Mouse (Mus musculus) megakaryocyte, embryonic 14.5 days (primary cell): ENCODE data around the gene Cpt1c. TPM values are rescaled to one million over a fixed set of nuclear protein-coding genes. Genes with fewer than 3 reads are reported as not detected.

ENCODE experiments used
- H3K27me3 ChIP-seq: replicated peaks from 2 replicates; pipeline ENCODE3; 2012; ENCODE audit warnings: inconsistent platforms
- H3K36me3 ChIP-seq: replicated peaks from 2 replicates; pipeline ENCODE3; 2012; ENCODE audit warnings: low read length, inconsistent platforms, mixed read lengths
- H3K4me1 ChIP-seq: 2 replicates; pipeline ENCODE4 v1.6.1; 2012; ENCODE audit warnings: inconsistent platforms
- H3K4me3 ChIP-seq: replicated peaks from 2 replicates; pipeline ENCODE3; 2012; ENCODE audit warnings: moderate library complexity, mild to moderate bottlenecking, inconsistent platforms
- H3K9me3 ChIP-seq: 2 replicates; pipeline ENCODE4 v1.6.1; 2012; ENCODE audit warnings: inconsistent platforms
- FLI1 ChIP-seq: IDR thresholded peaks from 2 replicates; pipeline ENCODE4 v1.6.1; 2012; ENCODE audit warnings: low read length, inconsistent platforms, mixed read lengths
- GATA1 ChIP-seq: IDR thresholded peaks from 3 replicates; pipeline ENCODE4 v1.6.1; 2012; ENCODE audit warnings: mixed read lengths, low read length, inconsistent platforms, borderline replicate concordance
- polyA plus RNA-seq: library from polyadenylated mRNA; stranded (reverse); fragments of >175 nt; gene quantifications from 2 replicates; pipeline ENCODE4 v1.2.3, GENCODE M21; 2012; ENCODE audit warnings: low replicate concordance; ENCODE audit not compliant: insufficient read depth

Gene Cpt1c
- polyA plus RNA-seq, 1 experiment = 0.82 TPM

DNA sequence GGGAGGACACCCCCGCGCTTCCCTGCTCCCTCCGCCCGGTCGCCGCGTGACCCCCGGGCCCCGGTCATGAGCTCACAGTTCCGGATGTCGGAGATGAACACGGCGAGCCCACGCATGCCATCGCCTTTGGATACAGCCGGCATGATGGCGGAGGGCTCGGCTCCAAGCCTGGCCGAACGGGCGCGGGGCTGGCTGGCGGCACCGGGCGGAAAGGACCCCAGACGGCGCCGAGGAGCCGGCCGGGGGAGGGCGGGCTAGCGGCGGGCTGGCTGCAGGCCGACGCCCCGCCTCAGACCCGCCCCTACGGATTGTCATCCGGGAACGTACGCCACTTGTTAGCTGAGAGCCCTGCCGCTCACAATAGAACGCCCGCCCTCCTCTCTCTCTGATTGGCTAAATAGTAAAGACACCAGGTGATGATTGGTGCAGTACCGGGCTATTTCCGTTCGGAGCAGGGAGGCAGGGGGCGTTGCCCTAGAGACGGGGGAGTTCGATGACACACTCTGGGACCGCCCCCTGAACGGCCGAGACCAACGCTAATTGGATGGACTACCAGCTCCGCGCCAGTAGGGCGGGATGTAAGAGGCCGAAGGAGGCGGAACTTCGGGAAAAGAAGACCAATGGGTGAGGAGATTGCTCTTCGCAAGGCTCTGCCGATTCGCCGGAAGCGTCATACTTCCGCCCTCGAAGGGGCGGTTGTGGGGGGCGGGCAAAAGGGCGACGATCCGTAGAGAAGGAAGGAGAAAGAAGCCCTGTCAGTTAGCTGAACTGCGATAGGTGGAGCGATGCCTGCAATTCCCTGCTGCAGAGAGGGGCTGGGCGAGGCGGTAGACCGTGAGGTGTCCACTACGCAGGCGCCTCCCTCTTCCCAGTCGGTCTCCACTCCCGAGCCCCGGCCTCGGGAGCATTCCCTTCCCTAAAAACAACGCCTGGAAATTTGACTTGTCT is 45.2 kb downstream of the Cpt1c start, which contains the start of gene Ap2a1:
TSS of gene Ap2a1 (minus strand) at position 293 of the 948 bp plus-strand sequence.
- H3K4me3 ChIP-seq = peak within 1 kb of the TSS; percentile 99
- H3K27me3 ChIP-seq = no peaks in the 10 kb centered on the region
- peaks cover 26% of the 10 kb centered on the region for H3K36me3 ChIP-seq
- peaks cover 42% of the 10 kb centered on the region for H3K4me1 ChIP-seq
- peak; percentile 50 for TF ChIP-seq FLI1
- no peak for TF ChIP-seq GATA1
- H3K9me3 ChIP-seq = 0 out of 2 replicates have a peak, but pooled peaks cover 4% of the 10 kb centered on the region

- H3K27me3 ChIP-seq = no peaks in the 10 kb centered on the region
- peaks cover 42% of the 10 kb centered on the region for H3K4me1 ChIP-seq
- peaks cover 34% of the 10 kb centered on the region for H3K36me3 ChIP-seq
- no peak for TF ChIP-seq FLI1
- no peak for TF ChIP-seq GATA1
- peak overlapping the region; percentile 99 for H3K4me3 ChIP-seq
- no peaks in the 10 kb centered on the region for H3K9me3 ChIP-seq
Observed at GRCm38 (mm10) chr7:44928570-44928969, 46.1 kb downstream of the Cpt1c start.

DNA sequence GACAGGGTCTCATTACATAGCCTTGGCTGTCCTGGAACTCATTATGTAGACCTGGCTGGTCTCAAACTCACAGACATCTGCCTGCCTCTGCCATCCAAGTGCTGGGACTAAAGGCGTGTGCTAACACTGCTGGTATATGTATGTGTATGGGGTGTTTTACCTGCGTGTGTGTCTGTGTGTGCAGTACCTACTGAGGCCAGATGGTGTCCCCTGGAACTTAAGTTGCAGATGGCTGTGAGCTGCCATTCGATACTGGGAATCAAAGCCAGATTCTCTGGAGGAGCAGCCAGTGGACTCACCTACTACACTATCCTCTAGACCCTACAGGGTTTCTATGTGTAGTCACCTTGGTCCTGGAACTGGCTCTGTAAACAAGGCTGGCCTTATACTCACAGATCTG is 49.2 kb downstream of the Cpt1c start:
- Histone ChIP-seq H3K36me3 (peaks cover 62% of the 10 kb centered on the region), H3K4me3 (no peak overlapping the region), H3K27me3 (no peaks in the 10 kb centered on the region), H3K9me3 (no peaks in the 10 kb centered on the region), H3K4me1 (peaks cover 49% of the 10 kb centered on the region)
- TF ChIP-seq GATA1 (no peak), FLI1 (no peak)

DNA sequence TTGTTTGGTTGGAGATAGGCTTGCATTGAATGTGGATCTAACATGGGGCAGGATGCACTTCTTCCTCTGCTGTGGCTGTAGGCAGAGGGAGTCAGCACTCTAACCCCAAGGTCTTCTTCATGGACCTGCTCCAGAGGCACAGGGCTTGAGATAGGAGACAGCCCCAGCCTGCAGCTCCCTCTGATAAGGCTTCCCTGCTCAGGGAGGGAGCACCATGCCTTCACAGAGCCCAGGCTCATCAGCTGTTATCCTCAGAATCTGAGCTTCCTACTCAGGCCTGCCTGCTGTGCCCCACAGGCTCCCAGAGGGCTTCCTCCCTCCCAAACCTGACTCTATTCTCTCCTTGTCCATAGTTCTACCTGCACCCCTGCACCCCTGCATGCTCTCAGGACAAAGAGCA is 52.1 kb downstream of the Cpt1c start:
- H3K4me3 ChIP-seq = no peak overlapping the region

GRCm38 (mm10) chr7:44919127-44919526 is 55.5 kb downstream of the Cpt1c start:
- TF ChIP-seq FLI1 = no peak
- no peak for TF ChIP-seq GATA1
- no peaks in the 10 kb centered on the region for H3K9me3 ChIP-seq
- H3K36me3 ChIP-seq = peaks cover 92% of the 10 kb centered on the region
- H3K4me1 ChIP-seq = peaks cover 50% of the 10 kb centered on the region
- no peak overlapping the region for H3K4me3 ChIP-seq
- H3K27me3 ChIP-seq = no peaks in the 10 kb centered on the region

More for the DNA sequence above, 52.1 kb downstream of the Cpt1c start:
- TF ChIP-seq FLI1 (no peak), GATA1 (no peak)
- peaks cover 54% of the 10 kb centered on the region for H3K4me1 ChIP-seq
- H3K27me3 ChIP-seq = no peaks in the 10 kb centered on the region
- H3K36me3 ChIP-seq = peaks cover 88% of the 10 kb centered on the region
- H3K9me3 ChIP-seq = no peaks in the 10 kb centered on the region

- peak overlapping the region; percentile 82 for H3K4me3 ChIP-seq
Observed at GRCm38 (mm10) chr7:44918219-44918618, 56.4 kb downstream of the Cpt1c start.

GRCm38 (mm10) chr7:44916881-44917280 is 57.8 kb downstream of the Cpt1c start:
- Histone ChIP-seq H3K36me3 (peaks cover 95% of the 10 kb centered on the region), H3K4me1 (peaks cover 41% of the 10 kb centered on the region), H3K9me3 (no peaks in the 10 kb centered on the region), H3K27me3 (no peaks in the 10 kb centered on the region), H3K4me3 (no peak overlapping the region)
- TF ChIP-seq FLI1 (no peak), GATA1 (no peak)

More at GRCm38 (mm10) chr7:44918219-44918618, 56.4 kb downstream of the Cpt1c start:
- peaks cover 50% of the 10 kb centered on the region for H3K4me1 ChIP-seq
- H3K36me3 ChIP-seq = peaks cover 94% of the 10 kb centered on the region
- H3K27me3 ChIP-seq = no peaks in the 10 kb centered on the region
- no peaks in the 10 kb centered on the region for H3K9me3 ChIP-seq
- TF ChIP-seq FLI1 (no peak), GATA1 (no peak)

DNA sequence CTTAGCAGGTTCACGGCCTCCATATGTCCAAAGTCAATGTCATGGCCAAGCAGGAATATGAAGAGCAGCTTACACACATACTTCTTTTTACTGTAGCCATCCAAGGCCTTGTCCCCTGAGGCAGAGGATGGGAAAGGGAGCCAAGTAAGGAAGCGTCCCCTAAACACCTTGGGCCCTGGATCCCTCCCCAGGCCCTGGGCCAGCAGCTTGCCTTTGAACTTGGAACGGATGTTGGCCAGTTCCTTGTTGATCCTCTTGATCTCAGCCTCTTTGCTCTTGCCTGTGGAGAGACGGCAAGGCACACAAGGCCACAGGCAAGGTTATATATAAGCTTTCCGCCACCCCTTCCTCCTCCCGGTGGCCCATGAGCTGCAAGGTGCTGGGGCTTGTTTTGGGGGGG is 58.5 kb downstream of the Cpt1c start:
- no peak overlapping the region for H3K4me3 ChIP-seq
- peaks cover 37% of the 10 kb centered on the region for H3K4me1 ChIP-seq
- TF ChIP-seq GATA1 (no peak), FLI1 (no peak)
- no peaks in the 10 kb centered on the region for H3K27me3 ChIP-seq
- peaks cover 96% of the 10 kb centered on the region for H3K36me3 ChIP-seq
- no peaks in the 10 kb centered on the region for H3K9me3 ChIP-seq

DNA sequence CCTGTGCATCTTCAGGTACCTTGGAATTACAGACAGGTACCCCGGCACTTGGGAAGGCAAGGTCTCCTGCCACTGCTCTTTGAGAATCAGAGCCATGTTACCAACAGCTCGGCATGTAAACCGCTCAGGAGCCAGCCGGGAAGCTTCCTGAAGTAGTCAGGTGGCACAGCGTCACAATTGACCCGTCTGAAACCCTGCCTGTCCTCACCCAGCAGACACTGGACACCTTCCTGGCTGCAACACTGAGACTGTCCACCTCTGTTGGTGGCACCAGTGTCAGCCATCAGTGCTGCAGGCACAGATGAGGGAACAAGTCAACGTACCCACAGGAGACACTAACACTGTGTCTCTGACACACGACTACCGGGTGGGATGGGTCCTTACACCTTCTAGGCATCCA is 59.3 kb downstream of the Cpt1c start:
- Histone ChIP-seq H3K4me3 (no peak overlapping the region), H3K36me3 (peaks cover 96% of the 10 kb centered on the region), H3K9me3 (no peaks in the 10 kb centered on the region), H3K4me1 (peaks cover 41% of the 10 kb centered on the region), H3K27me3 (no peaks in the 10 kb centered on the region)
- TF ChIP-seq GATA1 (no peak), FLI1 (no peak)

DNA sequence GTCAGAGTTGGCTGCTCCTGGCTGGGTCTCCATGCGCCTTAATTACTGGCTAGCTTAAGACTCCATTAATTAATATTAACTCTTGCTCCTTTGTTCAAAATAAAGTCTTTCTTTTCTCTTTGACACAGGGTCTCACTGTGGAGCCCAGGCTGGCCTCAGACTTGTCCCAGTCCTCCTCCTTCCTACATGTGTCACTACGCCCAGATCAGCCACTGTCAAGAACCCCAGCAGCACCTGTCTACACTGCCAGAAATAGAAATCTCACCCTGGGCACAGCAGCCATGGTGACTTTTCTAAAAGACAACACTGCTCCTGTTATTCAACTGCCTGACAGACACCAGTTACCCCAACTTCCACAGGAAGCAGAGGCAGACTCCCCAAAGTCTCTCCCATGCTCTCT is 60.3 kb downstream of the Cpt1c start:
- Histone ChIP-seq H3K4me3 (no peak overlapping the region), H3K27me3 (no peaks in the 10 kb centered on the region), H3K36me3 (peaks cover 98% of the 10 kb centered on the region), H3K9me3 (no peaks in the 10 kb centered on the region), H3K4me1 (peaks cover 46% of the 10 kb centered on the region)
- no peak for TF ChIP-seq GATA1
- no peak for TF ChIP-seq FLI1

Other genes starting within 250 kb of the Cpt1c start
- 63.8 and 68.6 TPM in 2 replicates for gene Vrk3, start 226.4 kb downstream of the Cpt1c start, polyA plus RNA-seq
- 0.12 TPM in 1 of 2 replicates, not detected in the other for gene Zfp473, start 223.8 kb downstream of the Cpt1c start, polyA plus RNA-seq
- gene Nup62, start 158.8 kb downstream of the Cpt1c start, polyA plus RNA-seq = 59.4 and 135 TPM in 2 replicates
- gene Il4i1, start 158.5 kb downstream of the Cpt1c start, polyA plus RNA-seq = 3.0 and 3.6 TPM in 2 replicates
- 279 and 321 TPM in 2 replicates for gene Atf5, start 158.2 kb downstream of the Cpt1c start, polyA plus RNA-seq
- 372 and 2,506 TPM in 2 replicates for gene Akt1s1, start 125.9 kb downstream of the Cpt1c start, polyA plus RNA-seq
- gene Tbc1d17, start 125.8 kb downstream of the Cpt1c start, polyA plus RNA-seq = 44.5 TPM in 2 replicates
- gene Pnkp, start 117.7 kb downstream of the Cpt1c start, polyA plus RNA-seq = 30.0 and 36.4 TPM in 2 replicates
- gene Ptov1, start 105.1 kb downstream of the Cpt1c start, polyA plus RNA-seq = 191 and 368 TPM in 2 replicates
- 249 and 952 TPM in 2 replicates for gene Med25, start 82.1 kb downstream of the Cpt1c start, polyA plus RNA-seq
- gene Fuz, start 78.8 kb downstream of the Cpt1c start, polyA plus RNA-seq = 69.9 and 126 TPM in 2 replicates
- gene Ap2a1, start 45.4 kb downstream of the Cpt1c start, polyA plus RNA-seq = 137 and 235 TPM in 2 replicates
- 0.62 TPM in 1 of 2 replicates, not detected in the other for gene Tsks, start 31.6 kb downstream of the Cpt1c start, polyA plus RNA-seq
- 7.0 and 74.9 TPM in 2 replicates for gene Prmt1, start 11.7 kb upstream of the Cpt1c start, polyA plus RNA-seq
- 44.2 and 87.0 TPM in 2 replicates for gene Irf3, start 22.8 kb upstream of the Cpt1c start, polyA plus RNA-seq
- gene Bcl2l12, start 23.9 kb upstream of the Cpt1c start, polyA plus RNA-seq = 44.7 and 73.7 TPM in 2 replicates
- gene Scaf1, start 41.5 kb upstream of the Cpt1c start, polyA plus RNA-seq = 219 and 387 TPM in 2 replicates
- 26.5 and 83.1 TPM in 2 replicates for gene Rras, start 43.1 kb upstream of the Cpt1c start, polyA plus RNA-seq
- 63.6 and 73.6 TPM in 2 replicates for gene Prr12, start 78.0 kb upstream of the Cpt1c start, polyA plus RNA-seq
- gene Nosip, start 87.6 kb upstream of the Cpt1c start, polyA plus RNA-seq = 150 and 186 TPM in 2 replicates
- 91.5 and 106 TPM in 2 replicates for gene Prrg2, start 87.8 kb upstream of the Cpt1c start, polyA plus RNA-seq
- gene Rcn3, start 117.4 kb upstream of the Cpt1c start, polyA plus RNA-seq = 1.7 TPM in 1 of 2 replicates, not detected in the other
- gene Fcgrt, start 129.0 kb upstream of the Cpt1c start, polyA plus RNA-seq = 28.9 and 70.0 TPM in 2 replicates
- gene Rps11, start 149.6 kb upstream of the Cpt1c start, polyA plus RNA-seq = 39.7 and 217 TPM in 2 replicates
- gene Rpl13a, start 153.9 kb upstream of the Cpt1c start, polyA plus RNA-seq = 3,981 and 5,869 TPM in 2 replicates
- gene Gm45713, start 161.4 kb upstream of the Cpt1c start, polyA plus RNA-seq = 2.1 and 9.4 TPM in 2 replicates
- gene Flt3l, start 161.6 kb upstream of the Cpt1c start, polyA plus RNA-seq = 78.6 and 81.1 TPM in 2 replicates
- gene Pih1d1, start 179.5 kb upstream of the Cpt1c start, polyA plus RNA-seq = 35.3 and 64.9 TPM in 2 replicates
- 56.7 and 76.4 TPM in 2 replicates for gene Aldh16a1, start 179.7 kb upstream of the Cpt1c start, polyA plus RNA-seq
- 0.06 TPM in 1 of 2 replicates, not detected in the other for gene Slc17a7, start 189.1 kb upstream of the Cpt1c start, polyA plus RNA-seq
- gene Gfy, start 204.7 kb upstream of the Cpt1c start, polyA plus RNA-seq = not detected in 2 replicates
- gene Pth2, start 206.1 kb upstream of the Cpt1c start, polyA plus RNA-seq = not detected in 2 replicates
- not detected in 2 replicates for gene Ccdc155, start 230.0 kb upstream of the Cpt1c start, polyA plus RNA-seq
- 0.60 TPM in 1 of 2 replicates, not detected in the other for gene Dkkl1, start 237.3 kb upstream of the Cpt1c start, polyA plus RNA-seq
- not detected in 2 replicates for gene Tead2, start 240.9 kb upstream of the Cpt1c start, polyA plus RNA-seq